Mouse (Mus musculus) hindbrain, embryonic 12.5 days (tissue): Measurements from ENCODE around the gene AW822073. TPM values are rescaled to one million over a fixed set of nuclear protein-coding genes. Genes with fewer than 3 reads are reported as not detected.
A peak's percentile ranks its signal among the peaks of the same experiment; 100 is the strongest.
"Not testable (repeated sequence)": the region's sequence is repeated elsewhere in the genome, so short reads cannot be mapped to it uniquely, and the experiment has no call there.

Experiments used
- ATAC-seq: fragments of 200-750 bp; cut with Nextera tagmentation; 2 replicates; pipeline ENCODE4 v1.8.0; 2017; ENCODE audit warnings: moderate TSS enrichment; ENCODE audit not compliant: low FRiP score
- H3K27ac ChIP-seq: fragments of 300-500 bp; sonication (generic); 2 replicates; pipeline ENCODE4 v1.5.1; 2016; ENCODE audit warnings: mild to moderate bottlenecking
- H3K27me3 ChIP-seq: fragments of 300-500 bp; sonication (generic); 2 replicates; pipeline ENCODE4 v1.6.1; 2016; ENCODE audit warnings: mild to moderate bottlenecking
- H3K36me3 ChIP-seq: fragments of 300-500 bp; sonication (generic); 2 replicates; pipeline ENCODE4 v1.6.1; 2016; ENCODE audit warnings: mild to moderate bottlenecking
- H3K4me1 ChIP-seq: fragments of 300-500 bp; sonication (generic); 2 replicates; pipeline ENCODE4 v1.6.1; 2016
- H3K4me2 ChIP-seq: fragments of 300-500 bp; sonication (generic); replicated peaks from 2 replicates; pipeline ENCODE4 v1.6.1; 2016; ENCODE audit warnings: mild to moderate bottlenecking
- H3K4me3 ChIP-seq: fragments of 300-500 bp; sonication (generic); 2 replicates; pipeline ENCODE4 v1.5.1; 2016; ENCODE audit warnings: mild to moderate bottlenecking
- H3K9ac ChIP-seq: fragments of 300-500 bp; sonication (generic); 2 replicates; pipeline ENCODE4 v1.6.1; 2016; ENCODE audit warnings: mild to moderate bottlenecking, moderate library complexity
- H3K9me3 ChIP-seq: fragments of 300-500 bp; sonication (generic); replicated peaks from 2 replicates; pipeline ENCODE4 v1.6.1; 2016; ENCODE audit warnings: mild to moderate bottlenecking
- WGBS: fragments of 180-500 bp; shearing (Covaris S2); methylation state at CpG from one replicate; pipeline ENCODE4 v1.1.7; 2016; 5-methylcytosine and 5-hydroxymethylcytosine counted together
- polyA plus RNA-seq: library from polyadenylated mRNA; unstranded; fragments of >200 nt; fragmentation: Nextera tagmentation; extraction: Ambion mirVana; gene quantifications from 2 replicates; pipeline ENCODE4 v1.2.1, GENCODE M21; 2016

The AW822073 gene
- polyA plus RNA-seq, 1 experiment from 2014 or later, result not detected

DNA sequence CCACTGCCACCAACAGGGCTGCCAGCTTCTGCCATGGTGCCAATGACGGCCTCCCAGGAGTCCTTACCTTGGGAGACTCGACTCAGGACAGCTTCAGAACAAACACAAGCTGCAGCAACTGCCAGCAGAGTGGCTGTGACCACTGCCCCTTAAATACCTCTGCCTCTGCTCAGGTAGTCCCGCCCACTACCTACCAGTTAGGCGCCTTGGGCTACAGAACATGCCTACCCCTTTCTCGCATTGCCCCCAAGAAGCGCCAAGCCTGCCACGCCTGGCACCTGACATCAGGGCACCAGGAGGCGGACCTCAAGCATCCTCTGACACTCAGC, 7.9 kb upstream of the AW822073 start, which contains the start of gene Duxf3:
Gene Duxf3, minus strand, starts transcription at position 35 of the 329 bp plus-strand sequence.
- not testable (repeated sequence) for H3K4me3 ChIP-seq, H3K4me2 ChIP-seq, H3K27me3 ChIP-seq, H3K9ac ChIP-seq, H3K36me3 ChIP-seq, H3K4me1 ChIP-seq, H3K27ac ChIP-seq
- peaks cover 26% of the 10 kb centered on the region for H3K9me3 ChIP-seq
- WGBS, result 88% methylated on average over 8 of the region's 8 CpGs
- peak; percentile 47 for ATAC-seq

DNA sequence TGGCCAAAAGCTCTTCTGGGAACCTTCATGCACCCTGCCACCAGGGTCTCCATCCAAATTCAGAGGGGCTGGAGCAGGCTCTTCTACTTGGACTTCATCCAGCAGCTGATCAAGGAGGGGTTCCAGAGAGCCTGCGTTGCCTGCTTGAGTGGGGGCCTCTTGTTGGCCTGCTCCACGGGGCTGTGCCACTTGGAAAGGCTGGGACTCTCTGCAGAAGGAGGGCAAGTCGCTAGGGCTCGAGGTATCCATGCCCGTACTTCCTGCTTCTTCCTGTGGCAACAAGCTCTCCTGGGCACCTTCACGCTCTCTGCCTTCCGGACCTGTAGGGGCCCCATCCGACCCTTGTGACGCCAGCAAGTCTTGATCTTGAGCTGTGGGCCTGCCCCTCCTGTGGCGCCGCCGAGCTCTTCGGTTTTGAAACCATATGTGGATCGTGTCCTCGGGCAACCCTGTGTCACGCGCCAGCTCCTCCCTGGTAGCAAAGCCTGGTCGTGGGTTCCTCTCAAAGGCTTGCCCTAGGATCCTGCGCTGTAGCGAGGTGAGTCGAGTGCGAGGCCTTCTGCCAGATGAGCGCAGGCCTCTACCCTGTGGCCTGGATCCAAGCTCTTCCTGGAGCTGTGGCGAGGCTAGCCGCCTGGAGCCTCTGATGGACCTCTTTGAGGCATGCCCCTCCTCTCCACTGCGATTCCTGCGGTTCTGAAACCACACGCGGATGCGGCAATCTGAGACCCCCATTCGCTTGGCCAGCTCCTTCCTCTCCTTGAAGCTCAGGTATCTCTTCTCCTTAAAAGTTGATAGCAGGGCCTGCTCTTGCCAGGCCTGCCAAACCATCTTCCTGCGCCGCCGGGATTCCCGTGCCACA, 7.3 kb upstream of the AW822073 start:
- H3K36me3 ChIP-seq, H3K27ac ChIP-seq, H3K9ac ChIP-seq, H3K27me3 ChIP-seq, H3K4me2 ChIP-seq, H3K4me1 ChIP-seq, H3K4me3 ChIP-seq: not testable (repeated sequence)
- peak; percentile 84 for ATAC-seq
- peaks cover 25% of the 10 kb centered on the region for H3K9me3 ChIP-seq
- 89% methylated on average over 35 of the region's 35 CpGs for WGBS

DNA sequence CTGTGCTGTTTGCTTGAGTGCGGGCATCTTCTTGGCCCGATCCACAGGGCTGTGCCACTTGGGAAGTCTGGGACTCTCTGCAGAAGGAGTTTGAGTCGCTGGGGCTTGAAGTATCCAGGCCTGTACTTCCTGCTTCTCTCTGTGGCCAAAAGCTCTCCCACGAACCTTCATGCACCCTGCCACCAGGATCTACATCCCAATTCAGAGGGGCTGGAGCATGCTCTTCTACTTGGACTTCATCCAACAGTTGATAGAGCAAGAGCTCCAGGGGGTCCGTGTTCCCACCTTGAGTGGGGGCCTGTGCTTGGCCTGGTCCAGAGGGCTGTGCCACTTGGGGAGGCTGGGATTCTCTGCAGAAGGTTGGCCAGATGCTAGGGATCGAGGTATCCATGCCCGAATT, 6.4 kb upstream of the AW822073 start:
- H3K36me3 ChIP-seq, result not testable (repeated sequence)
- peaks cover 22% of the 10 kb centered on the region for H3K9me3 ChIP-seq

DNA sequence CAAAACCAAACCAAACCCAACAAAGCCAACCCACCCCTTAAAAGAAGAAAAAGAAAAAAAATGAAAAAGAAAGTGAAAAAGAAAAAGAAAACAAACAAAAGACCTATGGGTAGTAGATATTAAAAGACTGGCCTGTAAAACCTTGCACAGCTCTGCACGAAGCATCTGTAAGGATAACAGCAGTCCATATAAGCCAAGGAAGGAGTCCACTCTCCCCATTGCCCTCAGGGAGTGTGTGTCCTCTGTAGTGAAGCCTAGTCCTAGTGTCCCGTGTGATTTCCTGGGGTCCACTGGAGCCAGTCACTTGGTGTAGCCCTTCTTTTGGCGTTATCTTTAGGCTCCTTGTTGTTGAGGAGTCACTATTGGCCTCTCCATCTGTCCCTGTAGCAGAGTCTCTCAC, 5.3 kb upstream of the AW822073 start:
- H3K9me3 ChIP-seq, result peaks cover 22% of the 10 kb centered on the region
- not testable (repeated sequence) for H3K4me2 ChIP-seq, H3K4me3 ChIP-seq, H3K27me3 ChIP-seq, ATAC-seq, H3K27ac ChIP-seq, H3K36me3 ChIP-seq, H3K9ac ChIP-seq, H3K4me1 ChIP-seq
- WGBS, result 60% methylated on average over 3 of the region's 3 CpGs

More for the DNA sequence above, 6.4 kb upstream of the AW822073 start:
- WGBS, result 85% methylated on average over 5 of the region's 7 CpGs
- not testable (repeated sequence) for H3K4me3 ChIP-seq, H3K27me3 ChIP-seq, H3K27ac ChIP-seq, H3K4me2 ChIP-seq, H3K9ac ChIP-seq, H3K4me1 ChIP-seq
- peak; percentile 42 for ATAC-seq

DNA sequence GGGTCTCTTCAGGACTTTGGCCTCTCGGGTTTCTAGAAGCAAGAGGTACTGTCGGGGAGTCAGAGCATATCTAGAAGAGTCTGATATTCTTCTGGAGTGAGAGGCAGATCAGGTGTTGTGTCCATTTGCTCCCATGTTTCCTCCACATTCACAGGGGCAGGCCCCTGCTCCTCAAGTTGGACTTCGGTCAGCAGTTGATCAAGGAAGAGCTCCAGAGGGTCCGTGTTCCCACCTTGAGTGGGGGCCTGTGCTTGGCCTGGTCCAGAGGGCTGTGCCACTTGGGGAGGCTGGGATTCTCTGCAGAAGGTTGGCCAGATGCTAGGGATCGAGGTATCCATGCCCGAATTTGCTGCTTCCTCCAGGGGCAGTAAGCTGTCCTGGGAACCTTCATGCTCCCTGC, 3.1 kb upstream of the AW822073 start:
- 85% methylated on average over 2 of the region's 6 CpGs for WGBS
- not testable (repeated sequence) for H3K27me3 ChIP-seq, H3K4me1 ChIP-seq, H3K9ac ChIP-seq, H3K27ac ChIP-seq, H3K36me3 ChIP-seq, ATAC-seq, H3K4me3 ChIP-seq, H3K4me2 ChIP-seq
- H3K9me3 ChIP-seq, result peaks cover 19% of the 10 kb centered on the region

DNA sequence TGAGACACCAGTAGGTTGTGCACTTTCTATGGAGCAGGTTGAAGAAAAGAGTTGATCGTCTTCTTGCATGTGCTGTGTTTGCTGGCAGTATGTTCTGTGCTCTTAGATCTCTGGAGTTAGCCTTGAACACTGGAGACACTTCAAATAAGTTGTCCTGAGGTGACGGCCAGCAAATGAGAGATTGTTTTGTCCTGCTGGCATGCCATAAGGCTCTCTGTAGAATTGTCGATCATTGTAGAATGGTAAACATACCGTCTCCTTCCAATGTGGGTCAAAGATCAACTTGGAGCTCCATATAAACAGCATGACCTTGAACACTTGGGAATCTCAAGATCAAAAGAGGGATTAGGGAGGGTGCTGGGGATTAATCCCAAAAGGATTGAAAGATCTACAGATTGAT, 1.6 kb upstream of the AW822073 start:
- 79% methylated on average over 4 of the region's 4 CpGs for WGBS
- not testable (repeated sequence) for H3K9me3 ChIP-seq, H3K27me3 ChIP-seq, H3K4me1 ChIP-seq, H3K9ac ChIP-seq, ATAC-seq, H3K4me3 ChIP-seq, H3K36me3 ChIP-seq, H3K27ac ChIP-seq, H3K4me2 ChIP-seq

DNA sequence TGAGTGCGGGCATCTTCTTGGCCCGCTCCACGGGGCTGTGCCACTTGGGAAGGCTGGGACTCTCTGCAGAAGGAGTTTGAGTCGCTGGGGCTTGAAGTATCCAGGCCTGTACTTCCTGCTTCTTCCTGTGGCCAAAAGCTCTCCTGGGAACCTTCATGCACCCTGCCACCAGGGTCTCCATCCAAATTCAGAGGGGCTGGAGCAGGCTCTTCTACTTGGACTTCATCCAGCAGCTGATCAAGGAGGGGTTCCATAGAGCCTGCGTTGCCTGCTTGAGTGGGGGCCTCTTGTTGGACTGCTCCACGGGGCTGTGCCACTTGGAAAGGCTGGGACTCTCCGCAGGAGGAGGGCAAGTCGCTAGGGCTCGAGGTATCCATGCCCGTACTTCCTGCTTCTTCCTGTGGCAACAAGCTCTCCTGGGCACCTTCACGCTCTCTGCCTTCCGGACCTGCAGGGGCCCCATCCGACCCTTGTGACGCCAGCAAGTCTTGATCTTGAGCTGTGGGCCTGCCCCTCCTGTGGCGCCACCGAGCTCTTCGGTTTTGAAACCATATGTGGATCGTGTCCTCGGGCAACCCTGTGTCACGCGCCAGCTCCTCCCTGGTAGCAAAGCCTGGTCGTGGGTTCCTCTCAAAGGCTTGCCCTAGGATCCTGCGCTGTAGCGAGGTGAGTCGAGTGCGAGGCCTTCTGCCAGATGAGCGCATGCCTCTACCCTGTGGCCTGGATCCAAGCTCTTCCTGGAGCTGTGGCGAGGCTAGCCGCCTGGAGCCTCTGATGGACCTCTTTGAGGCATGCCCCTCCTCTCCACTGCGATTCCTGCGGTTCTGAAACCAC, 541 bp downstream of the AW822073 start:
- H3K36me3 ChIP-seq, H3K4me3 ChIP-seq, H3K4me1 ChIP-seq, H3K9ac ChIP-seq, H3K9me3 ChIP-seq, H3K4me2 ChIP-seq, ATAC-seq, H3K27ac ChIP-seq, H3K27me3 ChIP-seq: not testable (repeated sequence)
- 84% methylated on average over 31 of the region's 31 CpGs for WGBS

DNA sequence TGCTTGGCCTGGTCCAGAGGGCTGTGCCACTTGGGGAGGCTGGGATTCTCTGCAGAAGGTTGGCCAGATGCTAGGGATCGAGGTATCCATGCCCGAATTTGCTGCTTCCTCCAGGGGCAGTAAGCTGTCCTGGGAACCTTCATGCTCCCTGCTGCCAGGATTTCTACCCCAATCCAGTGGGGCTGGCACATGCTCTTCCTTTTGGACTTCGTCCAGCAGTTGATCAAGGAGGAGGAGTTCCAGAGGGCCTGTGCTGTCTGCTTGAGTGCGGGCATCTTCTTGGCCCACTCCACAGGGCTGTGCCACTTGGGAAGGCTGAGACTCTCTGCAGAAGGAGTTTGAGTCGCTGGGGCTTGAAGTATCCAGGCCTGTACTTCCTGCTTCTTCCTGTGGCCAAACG, 1.6 kb downstream of the AW822073 start:
- not testable (repeated sequence) for H3K9ac ChIP-seq
- 78% methylated on average over 4 of the region's 6 CpGs for WGBS

DNA sequence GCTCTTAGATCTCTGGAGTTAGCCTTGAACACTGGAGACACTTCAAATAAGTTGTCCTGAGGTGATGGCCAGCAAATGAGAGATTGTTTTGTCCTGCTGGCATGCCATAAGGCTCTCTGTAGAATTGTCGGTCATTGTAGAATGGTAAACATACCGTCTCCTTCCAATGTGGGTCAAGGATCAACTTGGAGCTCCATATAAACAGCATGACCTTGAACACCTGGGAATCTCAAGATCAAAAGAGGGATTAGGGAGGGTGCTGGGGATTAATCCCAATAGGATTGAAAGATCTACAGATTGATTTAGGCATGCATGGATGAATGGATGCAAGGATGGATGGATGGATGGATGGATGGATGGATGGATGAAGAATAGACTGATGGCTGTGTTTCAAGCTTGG, 3.2 kb downstream of the AW822073 start:
- not testable (repeated sequence) for H3K36me3 ChIP-seq, H3K9me3 ChIP-seq, H3K9ac ChIP-seq, ATAC-seq, H3K4me2 ChIP-seq, H3K27ac ChIP-seq, H3K27me3 ChIP-seq, H3K4me1 ChIP-seq, H3K4me3 ChIP-seq
- WGBS, result 94% methylated on average over 2 of the region's 2 CpGs

More for the DNA sequence above, 1.6 kb downstream of the AW822073 start:
- not testable (repeated sequence) for H3K4me1 ChIP-seq, H3K27ac ChIP-seq, H3K9me3 ChIP-seq, H3K36me3 ChIP-seq, ATAC-seq, H3K27me3 ChIP-seq, H3K4me2 ChIP-seq, H3K4me3 ChIP-seq

DNA sequence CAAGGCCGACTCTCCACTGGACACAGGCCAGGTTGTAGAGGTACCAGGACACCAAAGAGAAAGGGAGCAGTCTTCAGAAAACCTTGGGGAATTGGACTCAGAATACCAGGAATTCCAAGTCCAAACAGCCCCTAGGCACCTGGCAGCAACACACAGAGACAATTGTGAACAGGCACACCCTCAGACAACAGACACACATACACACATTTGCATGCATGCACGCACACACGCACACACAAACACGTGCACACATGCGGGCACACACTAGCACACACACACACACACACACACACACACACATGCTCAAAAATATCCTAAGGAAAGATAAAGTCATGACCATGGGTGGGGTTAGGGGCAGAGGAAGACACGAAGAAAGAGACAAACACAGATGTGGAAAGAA, 4.0 kb downstream of the AW822073 start:
- no peak for ATAC-seq
- H3K27me3 ChIP-seq, result no peaks in the 10 kb centered on the region
- H3K36me3 ChIP-seq, result no peaks in the 10 kb centered on the region
- no peak overlapping the region for H3K9ac ChIP-seq
- WGBS, result 82% methylated on average over 6 of the region's 6 CpGs
- H3K4me3 ChIP-seq, result no peak overlapping the region
- H3K9me3 ChIP-seq, result 0 out of 2 replicates have a peak, but pooled peaks cover 3% of the 10 kb centered on the region
- no peak overlapping the region for H3K27ac ChIP-seq
- no peak overlapping the region for H3K4me2 ChIP-seq
- H3K4me1 ChIP-seq, result no peaks in the 10 kb centered on the region

DNA sequence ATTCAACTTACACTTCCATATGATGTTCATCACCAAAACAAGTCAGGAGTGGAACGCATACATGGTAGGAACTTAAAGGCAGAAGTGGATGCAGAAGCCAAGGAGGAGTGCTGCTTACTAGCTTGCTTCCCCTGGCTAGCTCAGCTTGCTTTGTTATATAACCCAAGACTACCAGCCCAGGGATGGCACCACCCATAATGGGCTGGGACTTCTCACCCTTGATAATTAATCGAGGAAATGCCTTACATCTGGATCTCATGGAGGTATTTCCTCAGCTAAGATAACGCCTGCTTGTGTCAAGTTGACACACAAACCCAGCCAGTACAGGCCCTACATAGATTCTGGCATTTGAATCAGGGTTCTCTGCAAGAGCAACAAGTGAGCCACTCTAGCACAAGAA, 7.4 kb downstream of the AW822073 start:
- ATAC-seq, result no peak

DNA sequence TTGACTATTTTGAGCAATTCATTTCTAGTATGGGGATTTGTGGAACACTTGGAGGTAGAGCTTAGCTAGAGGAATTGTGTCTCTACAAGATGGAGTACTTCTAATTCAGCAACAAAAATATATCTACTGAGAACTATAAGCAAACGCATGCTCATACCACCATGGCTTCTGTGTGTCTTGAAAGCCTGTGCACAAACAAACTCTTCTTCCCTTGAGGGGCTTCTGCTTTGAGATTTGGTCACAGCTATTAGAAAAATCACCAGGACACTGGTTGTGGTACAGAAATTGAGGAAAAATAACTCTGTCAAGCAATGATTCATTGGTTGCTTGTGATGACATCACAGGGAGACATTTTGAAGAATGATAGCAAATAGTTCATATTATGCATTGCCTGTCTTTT, 9.4 kb downstream of the AW822073 start:
- H3K4me1 ChIP-seq, result no peaks in the 10 kb centered on the region
- H3K27ac ChIP-seq, result no peak overlapping the region
- H3K36me3 ChIP-seq, result no peaks in the 10 kb centered on the region
- no peak overlapping the region for H3K4me3 ChIP-seq
- H3K9me3 ChIP-seq, result no peaks in the 10 kb centered on the region
- no peak overlapping the region for H3K9ac ChIP-seq
- H3K4me2 ChIP-seq, result no peak overlapping the region
- H3K27me3 ChIP-seq, result no peaks in the 10 kb centered on the region
- 90% methylated on average over 1 of the region's 1 CpGs for WGBS
- ATAC-seq, result no peak

More for the DNA sequence above, 7.4 kb downstream of the AW822073 start:
- no peak overlapping the region for H3K9ac ChIP-seq
- no peaks in the 10 kb centered on the region for H3K27me3 ChIP-seq
- no peaks in the 10 kb centered on the region for H3K4me1 ChIP-seq
- WGBS, result 85% methylated on average over 3 of the region's 3 CpGs
- H3K9me3 ChIP-seq, result 0 out of 2 replicates have a peak, but pooled peaks cover 3% of the 10 kb centered on the region
- H3K4me2 ChIP-seq, result no peak overlapping the region
- no peak overlapping the region for H3K4me3 ChIP-seq
- no peak overlapping the region for H3K27ac ChIP-seq
- H3K36me3 ChIP-seq, result no peaks in the 10 kb centered on the region
